Mouse (Mus musculus): ENCODE data around the gene Fam126a.

The Fam126a gene

GRCm38 (mm10) chr5:24030579-24030969 is at the start of gene Fam126a:
Gene Fam126a (minus strand): TSS chr5:24030690.
- peak; percentile 92 for DNase-seq (ENCODE audit: low spot score)

GRCm38 (mm10) chr5:24078420-24079179 is 48.1 kb upstream of the Fam126a start:
- no peak for DNase-seq (ENCODE audit: low spot score)

- DNase-seq (ENCODE audit: low spot score), result no peak
Observed at GRCm38 (mm10) chr5:24077739-24078306, 47.3 kb upstream of the Fam126a start.

- peak; percentile 30 for DNase-seq (ENCODE audit: low spot score)
Observed at GRCm38 (mm10) chr5:24076986-24077718, 46.7 kb upstream of the Fam126a start.

GRCm38 (mm10) chr5:24072031-24072430 is 41.5 kb upstream of the Fam126a start:
- no peak for DNase-seq (ENCODE audit: low spot score)

- no peak for DNase-seq (ENCODE audit: low spot score)
Observed at GRCm38 (mm10) chr5:24068955-24069354, 38.5 kb upstream of the Fam126a start.

GRCm38 (mm10) chr5:24063545-24063944 is 33.1 kb upstream of the Fam126a start:
- no peak for DNase-seq (ENCODE audit: low spot score)

GRCm38 (mm10) chr5:24063034-24063433 is 32.5 kb upstream of the Fam126a start:
- no peak for DNase-seq (ENCODE audit: low spot score)

- no peak for DNase-seq (ENCODE audit: low spot score)
Observed at GRCm38 (mm10) chr5:24060949-24061348, 30.5 kb upstream of the Fam126a start.

GRCm38 (mm10) chr5:24057592-24057991 is 27.1 kb upstream of the Fam126a start:
- DNase-seq (ENCODE audit: low spot score), result no peak

GRCm38 (mm10) chr5:24056865-24057264 is 26.4 kb upstream of the Fam126a start:
- DNase-seq (ENCODE audit: low spot score), result no peak

GRCm38 (mm10) chr5:24054382-24054781 is 23.9 kb upstream of the Fam126a start:
- no peak for DNase-seq (ENCODE audit: low spot score)

GRCm38 (mm10) chr5:24053245-24054190 is 23.0 kb upstream of the Fam126a start:
- DNase-seq (ENCODE audit: low spot score), result no peak

- DNase-seq (ENCODE audit: low spot score), result no peak
Observed at GRCm38 (mm10) chr5:24051755-24052675, 21.5 kb upstream of the Fam126a start.

GRCm38 (mm10) chr5:24047821-24048220 is 17.3 kb upstream of the Fam126a start:
- DNase-seq (ENCODE audit: low spot score), result no peak

GRCm38 (mm10) chr5:24047001-24047400 is 16.5 kb upstream of the Fam126a start:
- DNase-seq (ENCODE audit: low spot score), result no peak

- DNase-seq (ENCODE audit: low spot score), result no peak
Observed at GRCm38 (mm10) chr5:24045998-24046631, 15.6 kb upstream of the Fam126a start.

GRCm38 (mm10) chr5:24044387-24044786 is 13.9 kb upstream of the Fam126a start:
- DNase-seq (ENCODE audit: low spot score), result no peak

- no peak for DNase-seq (ENCODE audit: low spot score)
Observed at GRCm38 (mm10) chr5:24043367-24043766, 12.9 kb upstream of the Fam126a start.

GRCm38 (mm10) chr5:24041341-24041852 is 10.9 kb upstream of the Fam126a start:
- DNase-seq (ENCODE audit: low spot score), result no peak
